Mouse (Mus musculus): ENCODE data around the gene Ankrd11. TPM values are rescaled to one million over a fixed set of nuclear protein-coding genes. Genes with fewer than 3 reads are reported as not detected.
A peak's percentile ranks its signal among the peaks of the same experiment; 100 is the strongest.

Gene Ankrd11
- total and polyA plus RNA-seq, 3 experiments, result 54.8 to 86.9 (median 65.4) TPM

GRCm38 (mm10) chr8:122847829-122848561 is 194.1 kb downstream of the Ankrd11 start, which contains the start of gene Cdh15:
Gene Cdh15, plus strand, starts transcription at chr8:122847966.
- DNase-seq, result peak; percentile 51

- DNase-seq, result peak; percentile 26
Measured at GRCm38 (mm10) chr8:122845662-122846061, 196.4 kb downstream of the Ankrd11 start.

GRCm38 (mm10) chr8:122844161-122844560 is 197.9 kb downstream of the Ankrd11 start:
- DNase-seq, result no peak

- DNase-seq, result no peak
Measured at GRCm38 (mm10) chr8:122836696-122837095, 205.4 kb downstream of the Ankrd11 start.

- no peak for DNase-seq
Measured at GRCm38 (mm10) chr8:122836199-122836598, 205.9 kb downstream of the Ankrd11 start.

GRCm38 (mm10) chr8:122834971-122835370 is 207.1 kb downstream of the Ankrd11 start:
- peak; percentile 81 for DNase-seq

- no peak for DNase-seq
Measured at GRCm38 (mm10) chr8:122834416-122834815, 207.7 kb downstream of the Ankrd11 start.

Other genes starting within 250 kb of the Ankrd11 start
- under 1 TPM; 0.79 to 0.95 TPM for gene Cdh15, start 194.3 kb downstream of the Ankrd11 start, total RNA-seq (2021)
- gene Cdh15, start 194.3 kb downstream of the Ankrd11 start, polyA plus RNA-seq (2012; rRNA removed), result 0.72 and 0.79 TPM in 2 replicates
- 10 to 100 TPM; 78.4 to 80.1 TPM for gene Spg7, start 20.7 kb upstream of the Ankrd11 start, total RNA-seq (2021)
- 246 and 255 TPM in 2 replicates for gene Spg7, start 20.7 kb upstream of the Ankrd11 start, polyA plus RNA-seq (2012; rRNA removed)
- 100 to 1,000 TPM; 419 to 701 TPM for gene Rpl13, start 60.1 kb upstream of the Ankrd11 start, total RNA-seq (2021)
- gene Rpl13, start 60.1 kb upstream of the Ankrd11 start, polyA plus RNA-seq (2012; rRNA removed), result 2,347 and 2,800 TPM in 2 replicates
- 1 to 10 TPM; 3.8 to 5.7 TPM for gene Cpne7, start 75.1 kb upstream of the Ankrd11 start, total RNA-seq (2021)
- gene Cpne7, start 75.1 kb upstream of the Ankrd11 start, polyA plus RNA-seq (2012; rRNA removed), result 5.1 and 6.1 TPM in 2 replicates
- 10 to 100 TPM in 1 of 2 experiments, 1 to 10 TPM in 1; 7.6 to 10.1 TPM for gene Sult5a1, start 116.0 kb upstream of the Ankrd11 start, total RNA-seq (2021)
- 18.8 and 20.4 TPM in 2 replicates for gene Sult5a1, start 116.0 kb upstream of the Ankrd11 start, polyA plus RNA-seq (2012; rRNA removed)
- gene Dpep1, start 144.0 kb upstream of the Ankrd11 start, total RNA-seq (2021), result 10 to 100 TPM; 52.8 to 57.4 TPM
- gene Dpep1, start 144.0 kb upstream of the Ankrd11 start, polyA plus RNA-seq (2012; rRNA removed), result 50.3 and 62.4 TPM in 2 replicates
- 100 to 1,000 TPM; 104 to 107 TPM for gene Chmp1a, start 170.5 kb upstream of the Ankrd11 start, total RNA-seq (2021)
- gene Chmp1a, start 170.5 kb upstream of the Ankrd11 start, polyA plus RNA-seq (2012; rRNA removed), result 102 and 105 TPM in 2 replicates
- gene Spata33, start 170.6 kb upstream of the Ankrd11 start, total RNA-seq (2021), result 1 to 10 TPM; 1.0 to 6.9 TPM
- gene Spata33, start 170.6 kb upstream of the Ankrd11 start, polyA plus RNA-seq (2012; rRNA removed), result 0.70 and 0.71 TPM in 2 replicates
- 10 to 100 TPM; 51.0 to 53.6 TPM for gene Cdk10, start 182.6 kb upstream of the Ankrd11 start, total RNA-seq (2021)
- gene Cdk10, start 182.6 kb upstream of the Ankrd11 start, polyA plus RNA-seq (2012; rRNA removed), result 63.8 and 67.8 TPM in 2 replicates
- 10 to 100 TPM; 12.3 to 15.6 TPM for gene Spata2l, start 194.0 kb upstream of the Ankrd11 start, total RNA-seq (2021)
- gene Spata2l, start 194.0 kb upstream of the Ankrd11 start, polyA plus RNA-seq (2012; rRNA removed), result 37.1 and 62.5 TPM in 2 replicates
- gene Zfp276, start 211.9 kb upstream of the Ankrd11 start, total RNA-seq (2021), result 10 to 100 TPM; 19.8 to 21.5 TPM
- gene Zfp276, start 211.9 kb upstream of the Ankrd11 start, polyA plus RNA-seq (2012; rRNA removed), result 45.0 and 45.6 TPM in 2 replicates
- gene Vps9d1, start 212.1 kb upstream of the Ankrd11 start, total RNA-seq (2021), result 10 to 100 TPM; 29.4 to 34.0 TPM
- 161 and 188 TPM in 2 replicates for gene Vps9d1, start 212.1 kb upstream of the Ankrd11 start, polyA plus RNA-seq (2012; rRNA removed)

Data from adrenal gland, adult 2 months (tissue).